Mouse (Mus musculus) MEL (cell line): ENCODE results near the gene Gm15130. TPM values are rescaled to one million over a fixed set of nuclear protein-coding genes. Genes with fewer than 3 reads are reported as not detected.

Experiments
- DNase-seq: peaks from one replicate; pipeline ENCODE4 v3.0.0; 2011; ENCODE audit warnings: low read depth, low spot score
- H3K27ac ChIP-seq: 2 replicates; pipeline ENCODE4 v1.5.1; 2012; ENCODE audit warnings: low read depth, mild to moderate bottlenecking, control low read depth, low read length, moderate library complexity; ENCODE audit not compliant: control insufficient read depth
- H3K27me3 ChIP-seq, 2 experiments: fragments of 150-350 bp in 1 of 2; sonication (generic) in 1 of 2; 2 replicates each; pipeline ENCODE4 v1.6.1; 2012; ENCODE audit warnings: low read length in 2 of 2, mild to moderate bottlenecking in 2 of 2, improper control_type of control experiment in 1 of 2, moderate library complexity in 1 of 2; ENCODE audit not compliant: insufficient read depth in 2 of 2, control insufficient read depth in 1 of 2
- H3K36me3 ChIP-seq, 2 experiments: 2 replicates each; pipeline ENCODE4 v1.6.1; 2012 to 2014; ENCODE audit warnings: low read length in 2 of 2, improper control_type of control experiment in 1 of 2, inconsistent platforms in 1 of 2, mild to moderate bottlenecking in 1 of 2; ENCODE audit not compliant: insufficient read depth in 2 of 2, control insufficient read depth in 1 of 2
- H3K4me1 ChIP-seq, 2 experiments: fragments of 150-350 bp in 1 of 2; sonication (generic) in 1 of 2; 2 replicates each; pipeline ENCODE4 v1.6.1; 2012; ENCODE audit warnings: low read length in 2 of 2, improper control_type of control experiment in 1 of 2, mild to moderate bottlenecking in 1 of 2; ENCODE audit not compliant: insufficient read depth in 2 of 2, control insufficient read depth in 1 of 2
- H3K4me3 ChIP-seq, 2 experiments: fragments of 150-350 bp in 1 of 2; sonication (generic) in 1 of 2; 2 replicates each; pipeline ENCODE4 v1.5.1; 2012; ENCODE audit warnings: low read depth in 2 of 2, low read length in 2 of 2, mild to moderate bottlenecking in 2 of 2, moderate library complexity in 2 of 2, control low read depth in 1 of 2, improper control_type of control experiment in 1 of 2; ENCODE audit not compliant: control insufficient read depth in 1 of 2, insufficient read depth in 1 of 2
- H3K79me2 ChIP-seq: 2 replicates; pipeline ENCODE4 v1.6.1; 2012; ENCODE audit warnings: mild to moderate bottlenecking, low read length, moderate library complexity; ENCODE audit not compliant: control insufficient read depth, poor library complexity, insufficient read depth
- H3K9ac ChIP-seq: 2 replicates; pipeline ENCODE4 v1.6.1; 2012; ENCODE audit warnings: low read depth, mild to moderate bottlenecking, control low read depth, low read length, moderate library complexity; ENCODE audit not compliant: control insufficient read depth, poor library complexity, severe bottlenecking
- H3K9me3 ChIP-seq: fragments of 150-350 bp; sonication (generic); replicated peaks from 2 replicates; pipeline ENCODE4 v1.6.1; 2012; ENCODE audit warnings: mild to moderate bottlenecking, low read length, improper control_type of control experiment, moderate library complexity; ENCODE audit not compliant: insufficient read depth
- BHLHE40 ChIP-seq: IDR thresholded peaks from 2 replicates; pipeline ENCODE4 v1.6.1; 2012; ENCODE audit warnings: low read depth, mild to moderate bottlenecking, inconsistent platforms, low read length, improper control_type of control experiment, borderline replicate concordance
- CHD2 ChIP-seq: IDR thresholded peaks from 2 replicates; pipeline ENCODE4 v1.6.1; 2011; ENCODE audit warnings: low read length, improper control_type of control experiment
- CTCF ChIP-seq, 3 experiments: IDR thresholded peaks in 2 of 3; conservative IDR thresholded peaks in 1 of 3; 2 replicates each; pipeline ENCODE4 v1.5.1; 2011 to 2012; ENCODE audit warnings: low read length in 3 of 3, low read depth in 2 of 3, mild to moderate bottlenecking in 2 of 3, improper control_type of control experiment in 1 of 3, inconsistent platforms in 1 of 3, mixed read lengths in 1 of 3, moderate library complexity in 1 of 3; ENCODE audit not compliant: control insufficient read depth in 1 of 3, insufficient read depth in 1 of 3, poor library complexity in 1 of 3, severe bottlenecking in 1 of 3
- ETS1 ChIP-seq: IDR thresholded peaks from 2 replicates; pipeline ENCODE4 v1.6.1; 2012; ENCODE audit warnings: low read depth, mild to moderate bottlenecking, inconsistent platforms, low read length, improper control_type of control experiment, moderate library complexity
- GABPA ChIP-seq: IDR thresholded peaks from 2 replicates; pipeline ENCODE4 v1.6.1; 2012; ENCODE audit warnings: low read depth, mild to moderate bottlenecking, inconsistent platforms, low read length, improper control_type of control experiment, moderate library complexity
- HCFC1 ChIP-seq: IDR thresholded peaks from 2 replicates; pipeline ENCODE4 v1.6.1; 2012; ENCODE audit warnings: low read depth, mild to moderate bottlenecking, inconsistent platforms, low read length, improper control_type of control experiment, moderate library complexity
- JUND ChIP-seq: IDR thresholded peaks from 2 replicates; pipeline ENCODE4 v1.6.1; 2011; ENCODE audit warnings: low read depth, mild to moderate bottlenecking, improper control_type of control experiment, low read length
- KAT2A ChIP-seq: conservative IDR thresholded peaks from 2 replicates; pipeline ENCODE4 v1.6.1; 2012; ENCODE audit warnings: low read depth, low read length, improper control_type of control experiment, inconsistent platforms
- MAFK ChIP-seq: IDR thresholded peaks from 2 replicates; pipeline ENCODE4 v1.6.1; 2011; ENCODE audit warnings: low read depth, mild to moderate bottlenecking, low read length, improper control_type of control experiment, borderline replicate concordance
- MAX ChIP-seq: IDR thresholded peaks from 2 replicates; pipeline ENCODE4 v1.6.1; 2011; ENCODE audit warnings: low read length, improper control_type of control experiment
- MEF2A ChIP-seq: IDR thresholded peaks from 2 replicates; pipeline ENCODE4 v1.6.1; 2014; ENCODE audit warnings: low read depth, mild to moderate bottlenecking, inconsistent platforms, low read length, improper control_type of control experiment; ENCODE audit not compliant: poor library complexity, insufficient replicate concordance, severe bottlenecking; ENCODE audit errors: extremely low read depth
- MYB ChIP-seq: IDR thresholded peaks from 2 replicates; pipeline ENCODE4 v1.6.1; 2011; ENCODE audit warnings: mild to moderate bottlenecking, low read depth, low read length, improper control_type of control experiment
- POLR2A ChIP-seq, 2 experiments: IDR thresholded peaks; 2 replicates each; pipeline ENCODE4 v1.6.1; 2011 to 2012; ENCODE audit warnings: low read length in 2 of 2, mild to moderate bottlenecking in 2 of 2, control low read depth in 1 of 2, improper control_type of control experiment in 1 of 2, low read depth in 1 of 2, moderate library complexity in 1 of 2; ENCODE audit not compliant: control insufficient read depth in 1 of 2, insufficient read depth in 1 of 2, poor library complexity in 1 of 2
- POLR2AphosphoS2 ChIP-seq: IDR thresholded peaks from 2 replicates; pipeline ENCODE4 v1.6.1; 2011; ENCODE audit warnings: low read length, improper control_type of control experiment
- POLR2AphosphoS5 ChIP-seq: IDR thresholded peaks from 2 replicates; pipeline ENCODE4 v1.6.1; 2012; ENCODE audit warnings: low read depth, borderline replicate concordance, mild to moderate bottlenecking, inconsistent platforms, low read length, moderate library complexity, mixed read lengths
- RAD21 ChIP-seq: IDR thresholded peaks from 2 replicates; pipeline ENCODE4 v1.6.1; 2011; ENCODE audit warnings: mild to moderate bottlenecking, low read depth, low read length, improper control_type of control experiment
- SIN3A ChIP-seq: IDR thresholded peaks from 2 replicates; pipeline ENCODE4 v1.6.1; 2012; ENCODE audit warnings: low read length, improper control_type of control experiment, inconsistent platforms
- SMC3 ChIP-seq: IDR thresholded peaks from 2 replicates; pipeline ENCODE4 v1.6.1; 2011; ENCODE audit warnings: low read depth, low read length, improper control_type of control experiment
- TBP ChIP-seq: IDR thresholded peaks from 2 replicates; pipeline ENCODE4 v1.8.0; 2011; ENCODE audit warnings: low read depth, low read length, improper control_type of control experiment
- TCF12 ChIP-seq: IDR thresholded peaks from 2 replicates; pipeline ENCODE4 v1.6.1; 2014; ENCODE audit warnings: low read depth, mild to moderate bottlenecking, inconsistent platforms, low read length, improper control_type of control experiment, moderate library complexity
- UBTF ChIP-seq: IDR thresholded peaks from 2 replicates; pipeline ENCODE4 v1.6.1; 2012; ENCODE audit warnings: low read depth, mild to moderate bottlenecking, inconsistent platforms, low read length, improper control_type of control experiment, moderate library complexity, borderline replicate concordance; ENCODE audit not compliant: insufficient read depth
- ZC3H11A ChIP-seq: IDR thresholded peaks from 2 replicates; pipeline ENCODE4 v1.6.1; 2012; ENCODE audit warnings: low read depth, mild to moderate bottlenecking, inconsistent platforms, low read length, improper control_type of control experiment
- ZKSCAN1 ChIP-seq: IDR thresholded peaks from 2 replicates; pipeline ENCODE4 v1.6.1; 2012; ENCODE audit warnings: low read depth, mild to moderate bottlenecking, inconsistent platforms, low read length, improper control_type of control experiment, moderate library complexity
- ZMIZ1 ChIP-seq: IDR thresholded peaks from 2 replicates; pipeline ENCODE4 v1.6.1; 2012; ENCODE audit warnings: low read depth, mild to moderate bottlenecking, inconsistent platforms, low read length, improper control_type of control experiment, moderate library complexity
- ZNF384 ChIP-seq: IDR thresholded peaks from 2 replicates; pipeline ENCODE4 v1.6.1; 2012; ENCODE audit warnings: low read depth, mild to moderate bottlenecking, inconsistent platforms, low read length, improper control_type of control experiment
- polyA plus RNA-seq, 2 experiments: library from polyadenylated mRNA; stranded (reverse) in 1 of 2; unstranded in 1 of 2; fragments of >175 nt in 1 of 2; fragments of >200 nt in 1 of 2; gene quantifications; 2 replicates each; pipeline versions ENCODE4 v1.2.1 to v1.2.4; 2012; ENCODE audit warnings: low replicate concordance in 2 of 2, low read depth in 1 of 2; ENCODE audit not compliant: insufficient read length in 2 of 2, insufficient read depth in 1 of 2, missing spikeins in 1 of 2
- total RNA-seq: library from RNA; depleted of rRNA; stranded (reverse); fragments of 300-350 nt; gene quantifications from 2 replicates; pipeline ENCODE4 v1.2.3, GENCODE M21; 2012

The Gm15130 gene
- total and polyA plus RNA-seq, 3 experiments: not detected

GRCm38 (mm10) chr2:111135739-111136138 is 17.0 kb downstream of the Gm15130 start:
- H3K27me3 ChIP-seq: no peaks in the 10 kb centered on the region; a peak in 1 of 4 replicates
- H3K27ac ChIP-seq: no peak overlapping the region
- no peaks in the 10 kb centered on the region for H3K9me3 ChIP-seq
- no peaks in the 10 kb centered on the region for H3K79me2 ChIP-seq
- H3K36me3 ChIP-seq: no peaks in the 10 kb centered on the region
- H3K9ac ChIP-seq: no peak overlapping the region
- H3K4me3 ChIP-seq: no peak overlapping the region
- DNase-seq: no peak
- TF ChIP-seq MAFK (no peak), UBTF (no peak), MEF2A (no peak), CHD2 (no peak), RAD21 (no peak), POLR2AphosphoS2 (no peak), ZKSCAN1 (no peak), POLR2AphosphoS5 (no peak), HCFC1 (no peak), MYB (no peak), ZNF384 (no peak), SMC3 (no peak)
- TF ChIP-seq, all 39 proteins: peak for 0
- no peaks in the 10 kb centered on the region for H3K4me1 ChIP-seq

DNA sequence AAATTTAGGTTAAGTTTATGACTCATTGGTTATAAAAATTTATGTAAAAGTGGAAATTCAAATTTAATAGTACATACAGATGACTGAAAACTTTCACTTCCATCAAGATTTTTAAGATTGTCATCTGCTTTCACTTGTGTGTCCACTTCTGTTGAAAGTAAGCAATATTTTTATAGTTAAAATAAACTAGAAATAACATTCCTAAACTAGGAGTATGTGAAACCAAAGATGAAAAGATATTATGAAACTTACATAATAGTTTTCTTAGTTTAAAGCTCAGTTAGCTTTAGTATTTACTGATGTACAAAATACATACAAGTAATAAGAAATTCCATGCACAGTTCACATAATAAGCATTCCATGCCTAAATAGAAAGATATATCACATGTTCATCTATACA is 46.9 kb downstream of the Gm15130 start, which contains the start of gene Gm13941:
Gm13941 (minus strand) TSS at position 101 of the 400 bp plus-strand sequence.
- TF ChIP-seq GABPA (no peak), TBP (no peak), RAD21 (no peak), KAT2A (no peak), JUND (no peak), ZMIZ1 (no peak), ZC3H11A (no peak), SIN3A (no peak), ETS1 (no peak), MAX (no peak), POLR2A (IDR thresholded peaks at IDR 0.05; ENCODE audit: control insufficient read depth in 1 of 2, insufficient read depth in 1 of 2, low read depth in 1 of 2, low read length in 2 of 2, poor library complexity in 1 of 2) (no peak), ZNF384 (no peak), UBTF (no peak), BHLHE40 (no peak), TCF12 (no peak), CTCF (IDR thresholded peaks at IDR 0.05 in 2 of 3, conservative IDR thresholded peaks at IDR 0.05 in 1 of 3; ENCODE audit: control insufficient read depth in 1 of 3, insufficient read depth in 1 of 3, low read depth in 2 of 3, low read length in 3 of 3, poor library complexity in 1 of 3, severe bottlenecking in 1 of 3) (no peak), POLR2AphosphoS5 (no peak)
- no peaks in the 10 kb centered on the region for H3K27me3 ChIP-seq
- no peak within 1 kb of the TSS for H3K27ac ChIP-seq
- no peak within 1 kb of the TSS for H3K4me3 ChIP-seq
- no peaks in the 10 kb centered on the region for H3K36me3 ChIP-seq
- no peaks in the 10 kb centered on the region for H3K4me1 ChIP-seq
- H3K9ac ChIP-seq: no peak within 1 kb of the TSS
- no peak for DNase-seq
- H3K79me2 ChIP-seq: no peaks in the 10 kb centered on the region
- H3K9me3 ChIP-seq: no peaks in the 10 kb centered on the region
